Mouse (Mus musculus): ENCODE results near the gene Xrcc1.

Gene Xrcc1

DNA sequence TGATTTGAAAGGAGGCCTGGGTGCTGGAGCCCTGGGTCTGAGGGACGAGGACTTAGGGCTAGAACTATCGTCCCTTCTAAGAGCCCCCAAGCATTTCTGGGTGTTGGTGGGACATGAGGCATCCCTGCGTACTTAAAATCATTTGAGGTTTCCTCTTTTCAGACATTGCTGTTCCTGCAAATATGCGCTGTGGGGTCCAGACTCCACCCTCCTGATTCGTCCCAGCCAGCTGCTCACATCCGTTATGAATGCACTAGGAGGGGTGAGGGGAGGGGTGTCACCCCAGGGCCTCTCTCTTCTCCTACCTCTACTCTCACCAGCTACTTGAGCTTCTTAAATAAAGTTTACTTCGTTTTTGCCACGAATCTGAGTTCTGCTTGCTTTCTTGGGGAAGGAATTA, 62.5 kb downstream of the Xrcc1 start:
- peak; percentile 89 for DNase-seq

DNA sequence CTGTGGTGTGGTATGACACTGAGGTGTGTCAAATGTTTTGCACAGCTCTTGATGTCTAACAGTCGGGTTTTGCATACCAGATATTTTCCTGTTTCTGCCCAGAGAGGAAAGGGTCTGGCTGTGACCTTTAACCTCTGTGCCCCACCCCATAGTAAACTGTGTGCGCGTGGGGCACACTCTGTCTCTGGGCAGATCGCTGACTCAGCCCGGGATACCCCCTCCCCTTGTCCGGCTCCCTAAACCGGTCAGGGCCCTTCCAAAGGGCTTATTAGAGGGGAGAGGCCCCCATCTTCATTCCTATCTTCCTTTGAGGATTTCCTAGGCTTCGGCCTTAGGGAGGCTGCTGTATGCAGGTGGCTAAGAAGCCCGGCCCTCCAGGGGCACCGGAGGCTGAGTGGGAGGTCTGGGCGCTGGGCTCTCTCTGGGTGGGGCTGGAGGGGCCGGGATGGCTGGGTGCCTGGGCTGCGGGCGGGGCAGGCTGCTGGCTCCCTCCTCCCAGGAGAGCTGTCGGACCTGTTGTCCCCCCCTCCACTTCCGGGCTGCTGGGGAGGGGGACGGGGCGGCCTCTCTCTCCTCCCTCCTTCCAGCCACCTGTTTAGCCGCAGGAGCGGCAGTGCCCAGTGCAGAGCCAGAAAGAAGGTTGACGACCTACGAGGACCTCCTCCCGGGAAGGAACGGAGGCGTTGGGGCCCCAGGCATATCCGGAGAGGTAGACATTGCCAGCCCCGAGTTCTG, 64.2 kb downstream of the Xrcc1 start, which contains the start of gene Phldb3:
Gene Phldb3 (plus strand): TSS at position 620 of the 735 bp plus-strand sequence.
- peak; percentile 95 for DNase-seq

DNA sequence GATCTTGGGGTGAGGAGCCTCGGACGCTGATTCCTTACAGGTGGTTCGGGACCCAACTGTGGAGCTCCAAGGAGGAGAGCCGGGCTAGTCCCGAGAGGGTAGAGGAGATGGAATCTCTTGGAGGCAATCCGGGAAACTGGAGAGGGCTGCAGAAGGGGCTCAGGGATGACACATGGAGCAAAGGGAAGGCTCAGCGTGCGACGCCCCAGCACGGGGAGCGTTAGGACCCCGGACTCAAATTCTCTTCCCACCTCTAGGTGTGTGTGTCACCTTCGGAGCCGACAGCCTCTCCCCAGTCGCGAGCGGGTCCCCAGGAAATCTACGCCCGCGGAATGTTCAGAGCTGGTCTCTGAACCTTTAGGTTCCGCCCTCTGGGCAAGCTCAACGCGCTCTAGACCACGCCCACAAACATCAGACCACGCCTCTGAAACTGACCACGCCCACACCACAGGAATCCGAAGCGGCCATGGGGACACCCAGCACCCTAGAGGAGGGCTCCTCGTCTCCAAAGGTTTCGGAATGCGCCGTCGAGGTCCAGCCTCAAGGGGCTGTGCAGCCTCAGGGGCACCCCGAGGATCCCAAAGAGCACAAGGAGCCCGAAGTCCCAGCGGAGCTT, 64.9 kb downstream of the Xrcc1 start:
- peak; percentile 99 for DNase-seq

DNA sequence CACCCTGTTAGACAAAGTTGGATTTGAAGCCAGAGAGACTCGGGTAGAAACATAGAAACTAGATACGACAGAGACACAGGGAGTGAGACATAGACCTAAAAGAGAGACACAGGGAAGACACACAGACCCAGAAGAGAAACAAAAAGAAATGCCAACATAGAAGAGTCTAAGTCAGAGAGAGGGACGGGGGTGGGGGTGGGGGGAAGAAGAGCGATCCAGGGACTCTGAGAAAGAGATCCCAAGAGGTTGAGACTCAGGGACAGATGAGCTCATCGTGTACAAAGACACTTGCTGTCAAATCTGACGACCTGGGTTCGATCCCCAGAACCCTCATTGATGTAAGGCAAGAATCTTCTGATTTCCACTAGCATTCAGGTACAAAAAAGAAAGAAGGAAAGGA, 65.6 kb downstream of the Xrcc1 start:
- DNase-seq: peak; percentile 80

DNA sequence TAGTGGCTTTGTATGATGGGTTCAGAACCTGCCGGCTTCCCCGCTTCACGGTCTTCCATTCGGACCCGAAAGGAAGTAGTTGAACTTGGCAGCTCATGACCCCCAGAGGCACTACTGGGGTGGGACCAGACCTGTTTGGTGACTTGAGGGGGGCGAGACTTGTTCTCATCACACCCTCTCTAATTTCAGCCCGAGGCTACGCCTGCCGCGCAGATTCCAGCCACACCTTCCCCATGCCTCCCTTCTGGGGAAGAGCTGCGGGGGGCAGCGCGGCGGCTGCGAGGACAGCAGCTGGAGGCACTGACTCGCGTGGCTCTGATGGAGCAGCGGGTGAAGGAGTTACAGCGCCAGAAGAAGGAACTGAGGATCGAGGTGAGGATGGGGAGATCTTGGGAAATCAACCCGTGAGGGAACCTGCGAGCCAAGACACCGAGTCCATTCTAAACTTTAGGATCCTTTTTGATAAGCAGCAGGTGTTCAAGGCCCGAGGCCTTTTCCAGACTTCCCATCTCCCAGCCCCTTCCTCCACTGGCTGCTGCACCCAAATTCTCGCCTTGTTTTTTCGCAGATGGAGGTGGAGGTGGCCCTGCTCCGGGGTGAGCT, 66.3 kb downstream of the Xrcc1 start:
- DNase-seq: peak; percentile 79

DNA sequence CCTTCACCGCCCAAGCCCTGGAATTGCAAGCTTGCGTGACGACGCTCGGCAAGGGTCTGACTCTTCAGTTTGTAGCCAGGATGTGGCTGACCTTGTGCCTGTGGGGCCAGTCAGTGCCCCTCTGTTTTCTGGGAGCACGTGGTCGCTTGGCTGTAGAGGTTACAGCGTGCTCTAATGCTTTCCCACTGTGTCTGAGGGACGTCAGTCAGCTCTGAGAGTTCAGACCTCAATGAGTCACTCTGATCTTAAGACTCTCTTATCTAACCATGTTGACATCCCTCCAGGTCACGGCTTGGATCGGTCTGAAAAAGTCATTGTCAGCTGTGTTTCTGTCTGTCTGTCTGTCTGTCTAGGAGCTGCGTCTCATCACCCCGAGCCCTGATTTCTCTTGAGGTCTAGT, 68.7 kb downstream of the Xrcc1 start:
- DNase-seq: no peak

DNA sequence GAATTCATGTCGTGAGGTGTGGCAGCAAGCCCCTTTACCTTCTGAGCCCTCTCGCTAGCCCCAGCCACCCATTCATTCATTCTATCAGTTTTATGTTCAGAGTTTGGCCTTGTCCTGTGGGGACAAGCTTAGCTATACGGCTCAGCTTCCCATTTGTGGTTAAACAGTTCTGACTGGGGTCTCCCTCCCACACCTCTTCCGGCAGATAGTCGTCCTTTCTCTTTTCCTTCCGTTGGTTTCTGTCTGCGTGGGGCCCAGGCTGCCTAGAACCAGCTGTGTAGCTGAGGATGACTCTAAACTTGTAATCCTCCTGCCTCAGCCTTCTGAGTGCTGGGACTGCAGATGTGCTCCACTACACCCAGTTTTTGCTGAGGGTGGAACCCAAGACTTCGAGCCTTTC, 71.7 kb downstream of the Xrcc1 start:
- peak; percentile 79 for DNase-seq

DNA sequence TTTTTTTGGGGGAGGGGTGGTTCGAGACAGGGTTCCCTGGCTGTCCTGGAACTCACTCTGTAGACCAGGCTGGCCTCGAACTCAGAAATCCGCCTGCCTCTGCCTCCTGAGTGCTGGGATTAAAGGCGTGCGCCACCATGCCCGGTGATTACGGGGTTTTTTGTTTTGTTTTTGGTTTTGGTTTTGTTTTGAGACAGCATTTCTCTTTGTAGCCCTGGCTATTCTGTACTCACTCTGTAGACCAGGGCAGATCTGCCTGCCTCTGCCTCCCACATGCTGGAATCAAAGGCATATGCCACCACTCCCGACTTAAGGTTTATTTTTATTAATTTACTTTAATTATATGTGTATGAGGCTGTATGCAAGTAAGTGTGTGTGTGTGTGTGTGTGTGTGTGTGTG, 72.3 kb downstream of the Xrcc1 start:
- peak; percentile 79 for DNase-seq

DNA sequence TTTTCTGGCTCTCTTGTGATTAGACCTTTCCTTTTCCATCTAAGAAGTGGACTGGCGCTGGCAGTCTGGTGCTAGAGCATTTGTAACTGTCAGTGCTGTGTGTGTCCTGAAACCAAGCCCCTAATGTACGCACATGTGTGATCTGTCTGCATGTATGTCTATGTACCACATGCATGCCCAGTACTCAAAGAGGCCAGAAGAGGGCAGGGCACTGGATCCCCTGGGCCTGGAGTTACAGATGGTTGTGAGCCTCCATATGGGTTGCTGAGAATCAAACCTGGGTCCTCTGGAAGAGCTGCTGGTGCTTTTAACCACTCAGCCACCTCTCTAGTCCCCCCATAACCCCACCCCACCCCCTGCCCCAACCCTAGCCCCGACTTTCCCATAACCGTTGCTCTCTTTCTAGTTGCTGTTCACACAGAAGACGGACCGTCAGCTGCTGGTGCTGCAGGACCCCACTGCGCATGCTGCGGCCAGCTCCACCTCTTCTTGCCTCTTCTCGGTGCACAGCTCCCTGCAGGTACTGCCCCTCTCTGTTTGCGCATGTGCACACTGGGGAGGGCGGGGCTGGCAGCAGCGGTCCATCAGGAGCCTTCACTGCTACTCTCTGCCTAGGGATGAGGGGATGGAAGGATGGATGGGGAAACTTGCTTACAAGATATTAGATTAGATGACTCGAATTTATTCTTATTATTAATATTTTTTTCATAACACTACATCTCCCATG, 73.7 kb downstream of the Xrcc1 start:
- no peak for DNase-seq

DNA sequence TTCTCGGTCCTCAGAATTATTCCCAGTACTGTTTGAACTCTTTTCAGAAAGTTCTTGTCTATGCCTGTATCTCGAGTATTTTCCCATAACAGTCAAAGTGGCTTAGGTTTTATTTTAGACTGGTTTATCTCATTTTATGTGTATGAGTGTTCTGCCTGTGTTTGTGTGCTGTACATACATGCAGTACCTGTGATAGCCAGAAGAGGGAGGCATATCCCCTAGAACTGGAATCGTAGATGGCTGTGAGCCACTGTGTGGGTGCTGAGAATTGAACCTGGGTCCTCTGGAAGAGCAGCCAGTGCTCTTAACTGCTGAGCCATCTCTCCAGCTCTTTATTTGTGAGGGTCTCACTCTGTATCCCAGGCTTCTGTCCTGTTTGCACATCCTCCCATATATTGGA, 75.1 kb downstream of the Xrcc1 start:
- DNase-seq: no peak

DNA sequence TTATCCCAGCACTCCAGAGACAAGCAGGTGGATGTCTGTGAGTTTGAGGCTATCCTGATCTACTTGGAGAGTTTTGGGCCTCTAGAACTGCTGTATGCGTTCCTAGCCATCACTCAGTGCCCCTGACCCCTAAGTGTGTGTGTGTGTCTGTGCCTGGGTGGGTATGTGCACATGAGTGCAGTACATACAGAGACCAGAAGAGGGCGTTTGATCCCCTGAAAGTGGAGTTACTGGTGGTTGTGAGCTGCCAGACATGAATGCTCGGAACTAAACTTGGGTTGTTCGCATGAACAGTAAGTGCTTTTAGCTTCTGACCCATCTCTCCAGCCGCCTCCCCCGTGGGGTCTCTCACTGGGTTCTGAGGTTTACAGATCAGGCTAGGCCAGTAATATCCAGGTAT, 76.9 kb downstream of the Xrcc1 start:
- DNase-seq: no peak

Measured in heart, adult 11 months (tissue).